Mouse (Mus musculus) embryo, embryonic 10 days (tissue): ENCODE data around the gene Zbtb32.

ENCODE experiments used
- DNase-seq: peaks from one replicate; pipeline ENCODE4 v3.0.0-alpha.2; 2015; ENCODE audit warnings: low spot score

The Zbtb32 gene

DNA sequence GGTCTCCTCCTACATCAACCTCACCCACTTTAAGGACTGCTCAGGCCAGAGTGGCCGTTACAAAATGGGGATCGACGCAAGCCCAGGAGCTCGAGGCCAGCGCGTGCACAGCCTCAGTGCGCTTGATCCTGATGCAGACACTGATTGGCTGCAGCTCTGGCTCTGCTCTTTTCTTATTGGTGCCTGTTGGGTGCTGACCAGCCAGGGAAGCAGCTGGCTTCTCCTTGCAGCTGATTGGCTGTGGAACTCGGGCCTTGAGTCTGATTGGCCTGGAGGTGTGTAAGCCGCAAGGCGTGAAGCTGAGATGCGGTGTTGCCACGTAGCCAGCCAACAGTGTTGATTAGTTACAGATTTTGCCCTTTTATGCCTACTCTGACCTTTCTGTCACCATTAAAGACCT lies at the start of gene Zbtb32:
TSS of gene Zbtb32 (minus strand) at position 124 of the 400 bp plus-strand sequence.
- DNase-seq: no peak

DNA sequence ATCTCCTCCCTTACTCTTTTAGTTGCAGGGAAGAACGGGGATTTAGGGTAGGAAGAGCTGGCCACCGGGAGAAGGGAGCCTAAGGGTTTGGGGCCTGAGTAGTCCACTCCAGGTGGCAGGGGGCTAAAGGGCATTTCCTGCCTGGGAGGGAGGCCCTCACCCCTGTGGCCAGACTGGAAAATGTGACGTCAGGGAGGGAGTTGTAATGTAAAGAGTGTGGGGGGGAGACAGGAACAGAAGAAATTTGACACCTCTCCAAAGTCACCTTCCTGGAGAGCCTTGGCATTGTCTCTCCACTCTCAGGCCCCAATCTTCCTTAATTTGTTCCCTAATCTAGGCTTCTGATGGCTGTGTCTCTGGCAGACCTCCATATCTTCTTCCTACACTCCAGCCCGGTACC lies 40.4 kb upstream of the Zbtb32 start:
- peak; percentile 50 for DNase-seq

GRCm38 (mm10) chr7:30636395-30636794 lies 37.7 kb upstream of the Zbtb32 start:
- DNase-seq: no peak

GRCm38 (mm10) chr7:30635752-30636151 lies 37.0 kb upstream of the Zbtb32 start, which contains the start of gene Etv2:
TSS of gene Etv2 (minus strand) at chr7:30635852.
- no peak for DNase-seq

DNA sequence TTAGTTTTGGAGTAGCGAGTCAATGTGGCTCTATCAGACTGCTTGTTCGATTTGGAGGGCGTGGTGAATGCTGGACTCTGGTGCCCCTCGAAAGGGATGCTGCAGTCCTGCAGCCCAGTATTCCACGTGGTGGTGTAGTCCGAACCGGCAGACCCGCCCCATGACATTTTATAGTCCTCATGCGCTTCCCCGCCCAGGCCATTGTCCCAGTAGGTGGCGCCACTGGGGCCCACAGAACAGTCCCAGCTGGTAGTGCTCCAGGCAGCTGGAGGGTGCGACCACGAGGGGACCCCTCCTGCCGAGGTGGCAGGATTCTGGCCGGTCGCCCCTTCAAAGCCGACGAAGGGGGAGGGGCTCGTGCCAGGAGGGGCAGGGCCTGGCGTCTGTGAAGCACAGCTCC lies 35.9 kb upstream of the Zbtb32 start:
- DNase-seq: peak; percentile 79

DNA sequence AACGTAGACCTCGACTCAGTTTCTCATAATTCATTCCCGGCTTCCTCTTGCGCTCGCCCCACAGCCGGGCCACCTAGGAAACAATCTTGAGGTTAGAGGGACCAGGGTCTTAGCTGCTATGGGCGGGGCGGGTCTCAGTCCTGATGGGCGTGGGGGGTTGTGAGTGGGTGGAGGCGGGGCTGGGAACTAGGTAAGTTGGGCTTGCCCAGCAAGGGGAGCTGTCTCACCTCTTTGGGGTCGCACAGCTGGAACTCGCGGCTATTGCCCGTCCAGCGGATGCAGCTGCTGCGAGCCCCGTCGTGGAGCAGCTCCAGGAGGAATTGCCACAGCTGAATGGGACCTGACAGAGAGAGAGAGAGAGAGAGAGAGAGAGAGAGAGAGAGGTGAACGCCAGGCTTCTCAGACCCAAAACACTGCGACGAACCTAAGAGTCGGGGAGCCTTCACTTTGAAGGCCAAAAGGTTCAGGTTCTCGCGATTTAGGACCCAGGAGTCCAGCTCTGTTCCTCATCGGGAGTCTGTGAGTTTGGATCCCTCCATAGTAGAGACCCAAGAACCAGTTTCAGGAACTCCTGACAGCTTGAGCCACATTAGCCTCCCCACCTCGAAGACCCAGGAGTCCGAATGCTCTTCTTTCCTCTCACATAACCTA lies 35.2 kb upstream of the Zbtb32 start:
- DNase-seq: no peak

- no peak for DNase-seq
These were observed 30.3 kb upstream of the Zbtb32 start for GRCm38 (mm10) chr7:30629013-30629412.

- no peak for DNase-seq
These were observed 27.9 kb upstream of the Zbtb32 start for GRCm38 (mm10) chr7:30626647-30627046.

- peak; percentile 95 for DNase-seq
These were observed 27.0 kb upstream of the Zbtb32 start, which contains the start of gene Cox6b1 for GRCm38 (mm10) chr7:30625530-30626384. TSS of gene Cox6b1 (minus strand) at chr7:30626151.

DNA sequence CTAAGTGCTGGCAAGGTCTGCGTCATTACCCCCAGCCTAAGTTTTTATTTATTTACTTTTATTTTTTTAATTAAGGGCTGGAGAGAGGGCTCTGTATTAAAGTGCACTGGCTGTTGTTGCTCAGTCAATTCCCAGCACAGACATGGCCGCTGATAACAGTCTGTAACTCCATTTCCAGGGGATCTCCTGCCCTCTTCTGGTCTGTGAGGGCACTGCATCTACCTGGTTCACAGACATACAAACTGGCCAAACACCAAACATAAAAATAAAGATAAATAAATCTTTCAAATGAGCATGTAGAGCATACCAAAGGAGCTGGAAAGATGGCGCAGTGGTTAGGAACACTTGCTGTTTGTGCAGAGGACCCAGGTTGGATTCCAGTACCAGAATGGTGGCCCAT lies 20.5 kb upstream of the Zbtb32 start:
- DNase-seq: peak; percentile 29

- no peak for DNase-seq
These were observed 19.9 kb upstream of the Zbtb32 start for GRCm38 (mm10) chr7:30618658-30619057.

- DNase-seq: no peak
These were observed 16.5 kb upstream of the Zbtb32 start for GRCm38 (mm10) chr7:30615049-30615760.

GRCm38 (mm10) chr7:30614454-30614853 lies 15.7 kb upstream of the Zbtb32 start:
- no peak for DNase-seq

- DNase-seq: peak; percentile 70
These were observed 14.9 kb upstream of the Zbtb32 start for GRCm38 (mm10) chr7:30613529-30614112.

- no peak for DNase-seq
These were observed 14.1 kb upstream of the Zbtb32 start, which contains the start of gene Upk1a for GRCm38 (mm10) chr7:30612654-30613402. TSS of gene Upk1a (minus strand) at chr7:30612847.

DNA sequence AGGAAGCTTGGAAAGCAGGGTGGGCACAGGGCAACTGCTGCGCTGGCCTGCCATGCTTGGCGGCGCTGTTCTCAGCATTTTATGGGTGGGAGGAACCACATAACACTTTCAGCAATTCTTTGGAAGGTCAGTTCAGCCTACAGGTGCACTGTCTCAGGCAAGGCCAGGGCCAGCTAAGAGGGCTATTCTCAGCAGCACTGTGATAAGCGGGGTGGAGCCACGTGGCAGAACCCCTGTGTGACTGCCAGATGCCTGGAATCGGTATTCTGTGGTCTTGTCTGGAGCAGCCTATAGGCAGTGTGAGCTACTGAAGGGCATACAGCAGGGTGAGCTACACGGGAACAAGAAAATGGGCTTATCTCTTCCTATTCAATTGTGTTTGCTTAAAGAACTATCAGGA lies 11.3 kb upstream of the Zbtb32 start:
- DNase-seq: no peak

GRCm38 (mm10) chr7:30608476-30608875 lies 9.8 kb upstream of the Zbtb32 start:
- DNase-seq: no peak

DNA sequence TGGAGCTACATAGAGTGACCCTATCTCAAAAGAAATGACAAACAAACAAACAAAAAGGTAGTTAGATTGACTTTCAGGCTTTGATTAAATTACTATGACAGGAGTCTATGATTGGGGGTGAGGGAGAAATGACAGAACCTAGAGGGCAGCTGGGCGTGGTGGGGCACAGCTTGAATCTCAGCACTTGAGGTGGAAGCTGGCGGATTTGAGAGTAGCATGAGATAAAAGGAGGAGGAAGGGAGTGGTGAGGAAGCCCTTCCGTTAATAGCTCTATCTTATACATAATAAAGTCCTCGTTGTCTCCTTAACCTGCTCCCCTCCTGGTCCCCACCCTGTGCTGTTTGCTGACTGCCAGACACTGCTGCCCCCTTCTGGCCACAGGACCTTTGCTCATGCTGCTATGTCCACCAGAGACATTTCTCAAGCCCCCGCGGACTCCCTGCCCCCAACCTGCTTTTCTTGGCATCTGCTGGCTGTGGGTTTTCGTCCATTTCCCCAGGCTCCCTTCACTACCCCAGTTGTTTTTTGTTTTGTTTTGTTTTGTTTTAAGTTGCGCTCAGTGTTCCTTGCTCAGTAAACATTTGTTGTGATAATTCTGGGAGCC lies 9.1 kb upstream of the Zbtb32 start:
- peak; percentile 75 for DNase-seq

- no peak for DNase-seq
These were observed 6.2 kb upstream of the Zbtb32 start for GRCm38 (mm10) chr7:30604944-30605343.

DNA sequence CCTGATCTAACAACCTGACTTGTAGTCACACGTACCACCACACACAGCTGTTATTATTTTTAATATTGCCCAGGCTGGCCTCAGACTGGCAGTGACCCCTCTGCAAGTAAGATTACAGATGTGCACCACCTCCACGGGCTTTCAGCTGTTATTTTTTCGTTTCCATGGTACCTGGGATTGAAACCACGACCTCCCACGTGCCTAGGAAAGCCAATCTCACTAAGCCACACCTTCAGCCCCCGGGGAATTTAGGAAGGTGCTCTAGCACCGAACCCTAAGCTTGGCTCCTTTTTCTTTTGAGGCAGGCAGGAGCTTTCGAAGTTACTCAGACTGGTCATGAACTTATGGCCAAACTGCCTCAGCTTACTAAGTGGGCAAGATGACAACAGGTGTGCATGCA lies 5.7 kb upstream of the Zbtb32 start:
- no peak for DNase-seq

DNA sequence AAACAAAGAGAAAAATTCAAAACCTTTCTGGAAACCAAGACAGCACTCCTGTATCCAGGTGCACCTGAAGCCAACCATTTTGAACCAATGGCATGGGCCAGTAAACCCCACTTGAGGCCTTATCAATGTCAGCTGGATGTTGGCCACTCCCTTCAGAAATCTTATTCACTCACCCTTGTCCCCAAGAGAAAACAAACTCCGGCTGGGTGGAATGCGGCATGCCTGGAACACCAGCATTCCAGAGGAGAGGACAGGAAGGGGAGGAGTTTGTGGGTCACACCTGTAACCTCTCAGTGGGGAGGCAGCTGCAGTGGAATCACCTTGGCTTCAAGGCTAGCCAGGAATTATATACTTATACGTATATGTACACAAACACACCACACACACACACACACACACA lies 3.9 kb upstream of the Zbtb32 start:
- peak; percentile 33 for DNase-seq
